Mouse (Mus musculus): ENCODE measurements around the gene Gm44805.

Gene Gm44805

GRCm38 (mm10) chr7:19628536-19629360 is 52.5 kb downstream of the Gm44805 start:
- in situ Hi-C loops (cut with MboI, MseI): no loop called here

GRCm38 (mm10) chr7:19628192-19628535 is 53.1 kb downstream of the Gm44805 start:
- in situ Hi-C loops (cut with MboI, MseI): no loop called here

GRCm38 (mm10) chr7:19627721-19628120 is 53.5 kb downstream of the Gm44805 start:
- in situ Hi-C loops (cut with MboI, MseI): no loop called here

- in situ Hi-C loops (cut with MboI, MseI): no loop called here
These were observed 57.8 kb downstream of the Gm44805 start for GRCm38 (mm10) chr7:19623433-19623832.

- in situ Hi-C loops (cut with MboI, MseI): no loop called here
These were observed 59.0 kb downstream of the Gm44805 start for GRCm38 (mm10) chr7:19622241-19622640.

All from T-helper 2 cell (primary cell).